Mouse (Mus musculus): ENCODE data around the gene Prss3. TPM values are rescaled to one million over a fixed set of nuclear protein-coding genes. Genes with fewer than 3 reads are reported as not detected.
"Not testable (repeated sequence)": the region's sequence is repeated elsewhere in the genome, so short reads cannot be mapped to it uniquely, and the experiment has no call there.

Prss3 gene
- not detected in 2 replicates for polyA plus RNA-seq (2014; fragmentation: Nextera tagmentation; extraction: Ambion mirVana)

DNA sequence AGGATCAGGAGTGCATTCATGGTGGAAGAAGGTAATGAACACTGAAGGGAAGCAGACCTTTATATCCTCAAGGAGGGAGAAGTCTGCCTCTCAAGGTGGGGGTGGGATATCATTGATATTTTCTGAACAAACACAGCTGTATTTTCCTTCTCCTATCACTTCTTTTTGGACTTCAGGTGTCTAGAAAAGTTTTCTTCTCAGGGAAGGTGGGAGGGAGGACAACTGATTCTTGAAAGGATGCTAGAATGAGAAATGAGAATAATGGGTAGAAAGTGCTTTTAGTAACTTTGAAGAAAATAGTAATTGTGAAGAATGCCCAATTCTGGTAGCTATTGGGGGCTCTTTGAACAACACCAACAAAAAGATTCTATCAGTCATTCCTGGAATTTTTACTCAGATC lies at the start of gene Prss3:
Gene Prss3 (minus strand): TSS at position 101 of the 400 bp plus-strand sequence.
- H3K27ac ChIP-seq (ENCODE audit: low read depth, low read length); H3K9ac ChIP-seq (ENCODE audit: low read depth, low read length); H3K4me2 ChIP-seq; H3K9me3 ChIP-seq (replicated peaks; ENCODE audit: control insufficient read depth, low read length); H3K4me3 ChIP-seq (ENCODE audit: low read depth, low read length); H3K36me3 ChIP-seq (ENCODE audit: control insufficient read depth, insufficient read depth, low read length); ATAC-seq (replicated peaks; ENCODE audit: insufficient number of reproducible peaks, low FRiP score, low TSS enrichment); H3K4me1 ChIP-seq (ENCODE audit: control insufficient read depth, insufficient read depth, low read length); H3K27me3 ChIP-seq (ENCODE audit: control insufficient read depth, insufficient read depth, low read length): not testable (repeated sequence)

DNA sequence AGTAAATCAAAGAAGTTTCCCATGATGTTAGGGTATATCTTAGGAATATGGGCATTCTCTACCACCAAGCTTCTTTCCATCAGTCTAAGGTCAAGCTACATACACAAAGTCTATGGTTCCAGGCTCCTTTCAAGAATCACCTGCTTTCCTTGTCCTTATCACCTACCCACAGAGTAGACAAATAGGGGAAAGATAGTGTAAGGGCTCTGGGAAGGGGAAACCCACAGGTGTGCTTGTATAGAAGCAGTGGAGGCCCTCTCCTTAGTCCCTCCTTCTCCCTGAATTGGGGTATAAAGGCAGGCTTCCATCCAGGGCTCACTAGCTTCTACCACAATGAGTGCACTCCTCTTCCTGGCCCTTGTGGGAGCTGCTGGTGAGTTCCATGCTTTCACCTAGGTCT lies 14.6 kb upstream of the Prss3 start, which contains the start of gene Gm5771:
Gene Gm5771 (plus strand): TSS at position 301 of the 400 bp plus-strand sequence.
- not testable (repeated sequence) for H3K27ac ChIP-seq (ENCODE audit: low read depth, low read length); H3K4me1 ChIP-seq (ENCODE audit: control insufficient read depth, insufficient read depth, low read length); H3K27me3 ChIP-seq (ENCODE audit: control insufficient read depth, insufficient read depth, low read length); H3K36me3 ChIP-seq (ENCODE audit: control insufficient read depth, insufficient read depth, low read length); H3K9me3 ChIP-seq (replicated peaks; ENCODE audit: control insufficient read depth, low read length); H3K9ac ChIP-seq (ENCODE audit: low read depth, low read length); H3K4me3 ChIP-seq (ENCODE audit: low read depth, low read length); ATAC-seq (replicated peaks; ENCODE audit: insufficient number of reproducible peaks, low FRiP score, low TSS enrichment); H3K4me2 ChIP-seq

DNA sequence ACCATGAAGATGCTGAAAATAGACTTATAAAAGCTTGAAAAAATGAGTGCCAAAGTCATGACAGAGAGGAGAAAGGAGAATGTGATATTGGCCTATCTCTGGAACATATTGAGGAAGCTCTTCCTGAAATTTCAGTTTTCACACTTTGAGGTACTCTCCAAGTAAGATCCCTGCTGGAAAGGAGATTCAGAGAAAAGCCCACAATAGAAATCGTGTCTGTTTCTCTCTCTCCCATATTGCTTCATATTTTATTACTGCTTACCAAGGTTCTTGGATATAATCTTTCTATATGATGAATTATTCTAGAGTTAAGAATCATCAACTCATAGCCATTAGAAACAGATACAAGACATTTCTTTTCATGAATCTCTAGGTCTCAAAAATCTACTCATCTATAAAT lies 14.2 kb upstream of the Prss3 start:
- not testable (repeated sequence) for H3K4me2 ChIP-seq; H3K9ac ChIP-seq (ENCODE audit: low read depth, low read length); H3K27me3 ChIP-seq (ENCODE audit: control insufficient read depth, insufficient read depth, low read length); H3K36me3 ChIP-seq (ENCODE audit: control insufficient read depth, insufficient read depth, low read length); H3K4me1 ChIP-seq (ENCODE audit: control insufficient read depth, insufficient read depth, low read length); H3K9me3 ChIP-seq (replicated peaks; ENCODE audit: control insufficient read depth, low read length); H3K4me3 ChIP-seq (ENCODE audit: low read depth, low read length); H3K27ac ChIP-seq (ENCODE audit: low read depth, low read length); ATAC-seq (replicated peaks; ENCODE audit: insufficient number of reproducible peaks, low FRiP score, low TSS enrichment)
- WGBS (ENCODE audit: insufficient replicate concordance): 47% methylated on average over 1 of the region's 1 CpGs

DNA sequence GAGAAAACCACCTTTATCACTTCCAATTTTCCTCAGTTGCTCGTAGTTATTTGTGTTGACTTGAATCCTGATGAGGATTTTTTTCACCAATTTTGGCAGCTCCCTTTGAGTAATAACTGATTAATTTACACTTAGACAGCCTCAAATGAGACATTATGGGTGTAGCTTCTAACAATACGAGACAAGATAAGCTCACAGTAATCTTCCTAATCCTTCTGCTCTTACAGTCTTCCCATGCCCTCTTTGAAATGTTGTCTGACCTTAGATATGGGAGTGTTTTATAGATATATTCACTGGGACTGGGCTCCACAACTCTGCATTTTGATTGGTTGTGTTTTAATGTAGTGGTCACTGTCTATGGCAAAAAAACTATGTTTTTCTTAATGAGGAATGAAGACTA lies 9.3 kb upstream of the Prss3 start:
- H3K4me3 ChIP-seq (ENCODE audit: low read depth, low read length): no peak overlapping the region
- ATAC-seq (replicated peaks; ENCODE audit: insufficient number of reproducible peaks, low FRiP score, low TSS enrichment): no peak
- no peaks in the 10 kb centered on the region for H3K36me3 ChIP-seq (ENCODE audit: control insufficient read depth, insufficient read depth, low read length)
- no peaks in the 10 kb centered on the region for H3K9me3 ChIP-seq (replicated peaks; ENCODE audit: control insufficient read depth, low read length)
- 67% methylated on average over 2 of the region's 2 CpGs for WGBS (ENCODE audit: insufficient replicate concordance)
- H3K4me1 ChIP-seq (ENCODE audit: control insufficient read depth, insufficient read depth, low read length): no peaks in the 10 kb centered on the region
- H3K4me2 ChIP-seq: no peak overlapping the region
- H3K27ac ChIP-seq (ENCODE audit: low read depth, low read length): no peak overlapping the region
- no peak overlapping the region for H3K9ac ChIP-seq (ENCODE audit: low read depth, low read length)
- H3K27me3 ChIP-seq (ENCODE audit: control insufficient read depth, insufficient read depth, low read length): no peaks in the 10 kb centered on the region

DNA sequence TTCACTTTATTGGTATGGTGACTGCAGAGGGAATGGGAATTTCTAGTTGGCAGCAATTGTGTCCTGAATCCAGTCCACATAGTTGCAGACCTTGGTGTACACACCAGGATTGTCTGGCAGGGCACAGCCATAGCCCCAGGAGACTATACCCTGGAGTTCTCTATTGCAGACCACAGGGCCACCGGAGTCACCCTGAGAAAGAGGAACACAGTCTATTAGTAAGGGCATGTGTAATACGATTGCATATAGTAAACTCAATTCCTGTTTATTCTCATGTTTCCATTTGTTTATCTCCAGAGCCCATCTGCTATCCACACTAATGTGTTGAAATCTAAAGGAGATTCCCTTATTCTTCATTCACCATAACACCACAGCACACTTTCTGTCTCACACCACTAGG lies 3.7 kb downstream of the Prss3 start:
- H3K9me3 ChIP-seq (replicated peaks; ENCODE audit: control insufficient read depth, low read length); H3K27ac ChIP-seq (ENCODE audit: low read depth, low read length); H3K36me3 ChIP-seq (ENCODE audit: control insufficient read depth, insufficient read depth, low read length); H3K27me3 ChIP-seq (ENCODE audit: control insufficient read depth, insufficient read depth, low read length); H3K4me3 ChIP-seq (ENCODE audit: low read depth, low read length); H3K4me2 ChIP-seq; H3K9ac ChIP-seq (ENCODE audit: low read depth, low read length); ATAC-seq (replicated peaks; ENCODE audit: insufficient number of reproducible peaks, low FRiP score, low TSS enrichment); H3K4me1 ChIP-seq (ENCODE audit: control insufficient read depth, insufficient read depth, low read length): not testable (repeated sequence)
- WGBS (ENCODE audit: insufficient replicate concordance): 76% methylated on average over 2 of the region's 2 CpGs

DNA sequence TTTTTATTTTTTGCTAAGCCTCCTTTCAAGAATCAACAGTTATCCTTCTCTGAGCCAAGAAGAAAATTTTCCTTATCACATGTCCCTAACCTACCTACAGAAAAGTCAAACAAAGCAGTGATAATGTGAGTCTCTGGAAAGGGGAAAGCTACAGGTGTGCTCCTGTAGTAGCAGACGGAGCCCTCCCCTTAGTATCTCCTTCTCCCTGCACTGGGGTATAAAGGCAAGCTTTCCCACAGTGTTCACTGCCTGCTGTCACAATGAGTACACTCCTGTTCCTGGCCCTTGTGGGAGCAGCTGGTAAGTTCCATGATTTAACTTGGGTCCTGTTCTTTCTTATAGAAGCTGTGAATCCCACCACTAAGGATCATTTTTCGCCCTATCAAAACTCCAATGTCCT lies 23.5 kb downstream of the Prss3 start, which contains the start of gene Try10:
Gene Try10 (plus strand): TSS at position 174 of the 400 bp plus-strand sequence.
- Histone ChIP-seq H3K27ac (ENCODE audit: low read depth, low read length) (no peak within 1 kb of the TSS), H3K4me3 (ENCODE audit: low read depth, low read length) (no peak within 1 kb of the TSS), H3K9me3 (replicated peaks; ENCODE audit: control insufficient read depth, low read length) (no peaks in the 10 kb centered on the region), H3K4me1 (ENCODE audit: control insufficient read depth, insufficient read depth, low read length) (no peaks in the 10 kb centered on the region), H3K27me3 (ENCODE audit: control insufficient read depth, insufficient read depth, low read length) (no peaks in the 10 kb centered on the region), H3K4me2 (no peak within 1 kb of the TSS), H3K9ac (ENCODE audit: low read depth, low read length) (no peak within 1 kb of the TSS), H3K36me3 (ENCODE audit: control insufficient read depth, insufficient read depth, low read length) (no peaks in the 10 kb centered on the region)
- ATAC-seq (replicated peaks; ENCODE audit: insufficient number of reproducible peaks, low FRiP score, low TSS enrichment): no peak
- WGBS (ENCODE audit: insufficient replicate concordance): 67% methylated on average over 2 of the region's 2 CpGs

Other genes with a start within 250 kb of the Prss3 start
- not detected in 2 replicates for gene Try4, start 75.4 kb downstream of the Prss3 start, polyA plus RNA-seq (2014; fragmentation: Nextera tagmentation; extraction: Ambion mirVana)
- not detected in 2 replicates for gene Try5, start 60.8 kb downstream of the Prss3 start, polyA plus RNA-seq (2014; fragmentation: Nextera tagmentation; extraction: Ambion mirVana)
- not detected in 2 replicates for gene Try10, start 23.6 kb downstream of the Prss3 start, polyA plus RNA-seq (2014; fragmentation: Nextera tagmentation; extraction: Ambion mirVana)
- not detected in 2 replicates for gene Gm5771, start 14.7 kb upstream of the Prss3 start, polyA plus RNA-seq (2014; fragmentation: Nextera tagmentation; extraction: Ambion mirVana)
- not detected in 2 replicates for gene Gm10334, start 68.5 kb upstream of the Prss3 start, polyA plus RNA-seq (2014; fragmentation: Nextera tagmentation; extraction: Ambion mirVana)
- not detected in 2 replicates for gene Prss1, start 81.3 kb upstream of the Prss3 start, polyA plus RNA-seq (2014; fragmentation: Nextera tagmentation; extraction: Ambion mirVana)
- not detected in 2 replicates for gene Prss2, start 144.1 kb upstream of the Prss3 start, polyA plus RNA-seq (2014; fragmentation: Nextera tagmentation; extraction: Ambion mirVana)
- 3.7 and 4.2 TPM in 2 replicates for gene Ephb6, start 227.8 kb upstream of the Prss3 start, polyA plus RNA-seq (2014; fragmentation: Nextera tagmentation; extraction: Ambion mirVana)